Mouse (Mus musculus): ENCODE data around the gene Ddx49. TPM values are rescaled to one million over a fixed set of nuclear protein-coding genes. Genes with fewer than 3 reads are reported as not detected.
A peak's percentile ranks its signal among the peaks of the same experiment; 100 is the strongest.

The Ddx49 gene
- polyA plus RNA-seq, 1 experiment from 2014 or later: 58.9 TPM

DNA sequence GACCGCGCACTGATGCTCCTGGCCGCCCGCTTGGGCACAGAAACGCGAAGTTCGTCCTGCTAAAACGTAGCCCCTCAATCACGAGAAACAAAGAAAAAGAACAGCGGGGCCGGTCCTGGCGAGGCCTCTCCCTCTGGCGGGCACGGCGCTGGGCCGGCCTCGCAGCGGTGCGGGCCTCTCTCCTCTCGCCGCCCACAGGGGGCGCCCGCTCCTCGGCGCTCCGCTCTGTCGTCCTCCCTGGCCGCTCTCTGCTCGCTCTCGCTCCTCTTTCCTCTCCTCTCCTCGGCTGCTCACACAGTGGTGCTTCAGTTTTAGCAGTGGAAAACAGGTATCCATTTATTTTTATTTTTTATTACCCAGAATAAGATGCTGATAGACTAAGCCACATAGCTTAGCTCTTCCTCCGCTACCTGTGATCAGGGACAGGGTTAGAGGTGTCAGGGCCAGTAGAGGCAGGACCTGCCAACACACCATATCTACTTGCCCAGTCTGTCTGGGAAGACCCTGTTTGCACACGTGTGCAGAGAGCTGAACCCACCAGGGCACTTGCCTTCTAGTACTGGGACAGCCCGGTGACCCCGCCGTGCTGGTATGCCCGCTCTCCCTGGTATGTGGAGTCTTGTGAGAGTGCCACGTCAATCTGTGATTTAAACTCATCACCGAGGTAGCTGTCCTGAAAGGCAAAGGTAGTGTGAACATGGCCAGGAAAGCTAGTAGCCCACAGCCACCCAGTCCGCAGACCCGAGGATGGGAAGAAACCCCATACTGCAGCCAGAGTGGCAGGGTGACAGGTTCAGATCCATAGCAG lies 30.0 kb upstream of the Ddx49 start:
- Histone ChIP-seq H3K4me3 (peak overlapping the region; percentile 15), H3K9me3 (replicated peaks) (no peaks in the 10 kb centered on the region), H3K36me3 (peaks cover 76% of the 10 kb centered on the region), H3K27ac (peak overlapping the region; percentile 80), H3K27me3 (ENCODE audit: low read depth, poor library complexity, severe bottlenecking) (peaks cover 11% of the 10 kb centered on the region; the same call in 1 of the 2 replicates), H3K4me1 (peaks cover 42% of the 10 kb centered on the region)
- DNase-seq (ENCODE audit: low spot score): peak; percentile 87
- WGBS: 24% methylated on average over 41 of the region's 41 CpGs

DNA sequence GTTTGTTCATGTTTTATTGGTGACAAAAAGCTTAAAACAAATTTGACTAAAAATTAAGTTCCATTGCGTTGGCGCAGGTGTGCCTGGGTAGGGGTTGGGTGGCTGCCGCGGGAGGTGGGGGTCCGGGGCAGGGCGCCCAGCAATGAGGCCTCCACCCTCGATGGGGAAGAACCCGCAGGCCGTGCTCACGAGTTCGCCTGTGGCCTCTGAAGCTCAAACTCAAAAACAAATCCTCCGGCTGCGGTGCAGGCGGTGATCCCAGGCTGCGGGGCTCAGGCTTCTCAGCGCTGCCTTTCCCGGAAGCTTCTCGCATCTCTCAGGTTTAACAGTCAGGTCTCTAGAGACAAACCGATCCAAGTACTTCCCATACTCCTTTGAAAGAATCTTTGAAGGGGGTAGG lies 29.2 kb upstream of the Ddx49 start:
- Histone ChIP-seq H3K27ac (peak overlapping the region; percentile 57), H3K4me1 (peaks cover 42% of the 10 kb centered on the region), H3K9me3 (replicated peaks) (no peaks in the 10 kb centered on the region), H3K36me3 (peaks cover 71% of the 10 kb centered on the region), H3K4me3 (peak overlapping the region; percentile 39; the same call in 1 of the 2 replicates), H3K27me3 (ENCODE audit: low read depth, poor library complexity, severe bottlenecking) (peaks cover 11% of the 10 kb centered on the region; the same call in 1 of the 2 replicates)
- no peak for DNase-seq (ENCODE audit: low spot score)
- 72% methylated on average over 19 of the region's 19 CpGs for WGBS

DNA sequence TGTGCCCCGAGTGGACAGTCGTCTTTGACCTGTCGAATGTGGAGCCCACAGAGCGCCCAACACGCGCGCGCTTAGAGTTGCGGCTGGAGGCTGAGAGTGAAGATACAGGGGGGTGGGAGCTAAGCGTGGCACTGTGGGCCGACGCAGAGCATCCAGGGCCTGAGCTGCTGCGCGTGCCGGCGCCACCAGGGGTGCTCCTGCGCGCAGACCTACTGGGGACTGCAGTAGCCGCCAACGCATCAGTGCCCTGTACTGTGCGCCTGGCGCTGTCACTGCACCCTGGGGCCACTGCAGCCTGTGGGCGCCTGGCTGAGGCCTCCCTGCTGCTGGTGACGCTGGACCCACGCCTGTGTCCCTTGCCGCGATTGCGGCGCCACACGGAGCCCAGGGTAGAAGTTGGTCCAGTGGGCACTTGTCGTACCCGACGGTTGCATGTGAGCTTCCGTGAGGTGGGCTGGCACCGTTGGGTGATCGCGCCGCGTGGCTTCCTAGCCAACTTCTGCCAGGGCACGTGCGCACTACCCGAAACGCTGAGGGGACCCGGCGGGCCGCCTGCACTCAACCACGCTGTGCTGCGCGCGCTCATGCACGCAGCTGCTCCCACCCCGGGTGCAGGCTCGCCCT lies 28.6 kb upstream of the Ddx49 start:
- H3K9me3 ChIP-seq (replicated peaks): no peaks in the 10 kb centered on the region
- peak overlapping the region; percentile 82 for H3K27ac ChIP-seq
- no peak for DNase-seq (ENCODE audit: low spot score)
- H3K4me1 ChIP-seq: peaks cover 42% of the 10 kb centered on the region
- peaks cover 11% of the 10 kb centered on the region; the same call in 1 of the 2 replicates for H3K27me3 ChIP-seq (ENCODE audit: low read depth, poor library complexity, severe bottlenecking)
- H3K4me3 ChIP-seq: peak overlapping the region; percentile 39
- H3K36me3 ChIP-seq: peaks cover 64% of the 10 kb centered on the region
- WGBS: 25% methylated on average over 53 of the region's 53 CpGs

DNA sequence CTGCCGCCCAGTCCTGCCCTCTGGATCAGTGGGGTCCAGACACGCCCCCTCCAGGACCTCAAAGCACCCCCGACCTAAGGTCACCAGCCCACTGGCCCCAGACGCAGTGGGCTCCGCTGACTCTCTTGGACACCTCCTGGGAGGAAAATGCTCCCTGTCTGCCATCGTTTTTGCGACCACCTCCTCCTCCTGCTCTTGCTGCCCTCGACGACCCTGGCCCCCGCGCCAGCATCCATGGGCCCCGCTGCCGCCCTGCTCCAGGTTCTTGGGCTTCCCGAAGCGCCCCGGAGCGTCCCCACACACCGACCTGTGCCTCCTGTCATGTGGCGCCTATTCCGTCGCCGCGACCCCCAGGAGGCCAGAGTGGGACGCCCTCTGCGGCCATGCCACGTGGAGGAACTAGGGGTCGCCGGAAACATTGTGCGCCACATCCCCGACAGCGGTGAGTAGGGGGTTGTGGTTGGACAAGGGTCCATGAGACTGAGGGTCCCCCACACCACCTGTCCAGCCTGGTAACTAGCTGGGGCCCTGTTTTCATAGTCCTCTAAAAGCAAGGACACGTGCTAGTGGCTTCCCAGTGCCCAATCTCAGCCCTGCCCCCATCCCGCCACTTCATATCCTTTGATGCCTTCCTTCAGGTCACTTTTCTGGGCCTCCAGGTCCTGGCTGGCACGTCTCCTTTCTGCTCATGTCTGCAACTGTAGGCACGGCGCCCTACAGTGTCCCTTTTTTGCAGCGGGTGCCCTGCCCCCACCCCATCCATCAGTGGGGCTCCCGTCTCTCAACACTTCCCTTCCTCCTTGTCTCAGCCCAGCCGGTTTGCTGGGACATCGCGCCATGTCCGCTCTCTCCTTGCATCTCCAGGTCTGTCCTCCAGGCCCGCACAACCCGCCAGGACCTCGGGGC lies 27.8 kb upstream of the Ddx49 start:
- Histone ChIP-seq H3K27me3 (ENCODE audit: low read depth, poor library complexity, severe bottlenecking) (peaks cover 11% of the 10 kb centered on the region; the same call in 1 of the 2 replicates), H3K4me1 (peaks cover 42% of the 10 kb centered on the region), H3K36me3 (peaks cover 58% of the 10 kb centered on the region), H3K4me3 (peak overlapping the region; percentile 39), H3K27ac (peak overlapping the region; percentile 82), H3K9me3 (replicated peaks) (no peaks in the 10 kb centered on the region)
- peak; percentile 82 for DNase-seq (ENCODE audit: low spot score)
- 2% methylated on average over 45 of the region's 45 CpGs for WGBS

DNA sequence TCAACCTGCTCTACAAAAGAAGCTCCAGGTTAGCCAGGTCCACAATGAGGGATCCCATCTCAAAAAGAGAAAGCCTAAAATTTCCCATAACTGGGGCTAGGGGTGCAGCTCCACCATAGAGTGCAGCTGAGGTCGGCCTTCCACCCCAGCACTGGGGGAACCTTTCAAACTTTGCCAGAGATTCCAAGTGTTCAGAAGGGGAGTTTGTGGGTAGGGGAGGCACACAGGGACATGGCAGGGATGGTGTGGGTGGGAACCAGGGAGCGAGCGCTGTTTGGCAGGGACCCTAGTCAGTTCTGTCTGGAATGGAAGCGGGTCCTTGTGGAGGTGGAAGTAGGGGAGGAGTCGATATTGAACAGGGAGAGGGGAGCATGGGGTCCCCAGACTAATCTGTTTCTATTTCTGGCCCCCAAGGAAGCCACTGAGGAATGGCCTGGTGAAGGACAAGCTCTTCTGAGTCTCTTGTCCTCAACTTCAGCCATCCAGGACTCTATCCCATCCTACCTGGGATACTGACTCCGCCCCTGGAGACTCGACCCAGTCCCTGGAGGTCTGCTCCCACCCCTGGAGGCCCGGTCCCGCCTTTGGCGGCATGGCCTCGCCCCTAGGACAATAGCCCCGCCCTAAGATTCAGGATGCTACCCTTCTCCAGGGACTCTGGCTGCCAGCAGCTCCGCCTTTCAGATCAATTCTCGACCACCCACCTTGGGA lies 27.0 kb upstream of the Ddx49 start, which contains the start of gene Gdf1:
TSS of gene Gdf1 (plus strand) at position 694 of the 711 bp plus-strand sequence.
- H3K27ac ChIP-seq: peak within 1 kb of the TSS; percentile 82
- peak; percentile 62 for DNase-seq (ENCODE audit: low spot score)

DNA sequence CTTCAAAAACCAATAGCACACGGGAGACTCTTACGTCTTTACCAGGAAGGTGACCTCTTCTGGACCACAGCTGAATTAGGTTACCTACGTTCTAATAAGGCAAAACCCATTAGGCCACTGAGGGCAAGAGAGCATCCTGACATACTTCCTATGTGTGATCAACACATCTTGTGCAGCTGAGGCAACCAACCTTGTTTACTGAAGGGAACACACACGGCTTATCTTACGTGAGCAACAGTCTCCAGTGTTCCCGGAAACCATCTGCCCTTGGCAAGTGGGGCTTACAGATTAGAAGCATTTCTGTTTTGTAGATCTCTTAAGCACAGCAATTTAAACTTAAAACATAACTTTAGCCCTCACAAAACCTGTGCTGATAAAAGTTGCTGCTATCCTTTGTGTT lies 25.2 kb upstream of the Ddx49 start:
- Histone ChIP-seq H3K27ac (no peak overlapping the region), H3K9me3 (replicated peaks) (no peaks in the 10 kb centered on the region), H3K27me3 (ENCODE audit: low read depth, poor library complexity, severe bottlenecking) (peaks cover 11% of the 10 kb centered on the region; the same call in 1 of the 2 replicates), H3K36me3 (peaks cover 40% of the 10 kb centered on the region), H3K4me3 (no peak overlapping the region), H3K4me1 (peaks cover 43% of the 10 kb centered on the region)
- no peak for DNase-seq (ENCODE audit: low spot score)
- WGBS: 93% methylated on average over 6 of the region's 6 CpGs

More for the DNA sequence above, 27.0 kb upstream of the Ddx49 start, which contains the start of gene Gdf1:
- Histone ChIP-seq H3K4me3 (peak within 1 kb of the TSS; percentile 39), H3K4me1 (peaks cover 42% of the 10 kb centered on the region), H3K36me3 (peaks cover 54% of the 10 kb centered on the region), H3K9me3 (replicated peaks) (no peaks in the 10 kb centered on the region), H3K27me3 (ENCODE audit: low read depth, poor library complexity, severe bottlenecking) (peaks cover 11% of the 10 kb centered on the region; the same call in 1 of the 2 replicates)
- WGBS: 20% methylated on average over 14 of the region's 14 CpGs

DNA sequence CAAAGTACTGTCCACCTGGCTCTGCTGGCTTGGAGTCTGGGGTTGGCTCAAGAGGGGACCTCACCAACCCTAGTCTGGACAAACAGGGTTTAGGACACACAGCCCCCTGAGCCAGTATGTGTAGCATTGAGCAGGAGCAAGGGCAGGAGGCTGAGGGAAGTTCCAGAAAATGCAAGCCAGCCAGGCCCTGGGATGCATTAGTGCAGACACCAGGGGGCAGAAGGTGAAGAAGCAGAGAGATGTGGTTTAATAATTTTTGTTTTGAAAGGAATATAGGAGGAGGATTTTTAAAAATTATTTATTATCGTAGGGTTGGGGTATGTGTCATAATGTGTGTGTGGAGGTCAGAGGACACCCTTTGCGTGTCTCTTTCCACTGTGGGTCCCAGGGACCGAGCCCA lies 21.4 kb upstream of the Ddx49 start:
- H3K4me3 ChIP-seq: no peak overlapping the region
- H3K9me3 ChIP-seq (replicated peaks): no peaks in the 10 kb centered on the region
- peaks cover 18% of the 10 kb centered on the region for H3K36me3 ChIP-seq
- 87% methylated on average over 3 of the region's 3 CpGs for WGBS
- DNase-seq (ENCODE audit: low spot score): no peak
- 0 out of 2 replicates have a peak overlapping the region, but pooled peaks have one; percentile 28 for H3K27ac ChIP-seq
- H3K27me3 ChIP-seq (ENCODE audit: low read depth, poor library complexity, severe bottlenecking): no peaks in the 10 kb centered on the region
- peaks cover 7% of the 10 kb centered on the region for H3K4me1 ChIP-seq

DNA sequence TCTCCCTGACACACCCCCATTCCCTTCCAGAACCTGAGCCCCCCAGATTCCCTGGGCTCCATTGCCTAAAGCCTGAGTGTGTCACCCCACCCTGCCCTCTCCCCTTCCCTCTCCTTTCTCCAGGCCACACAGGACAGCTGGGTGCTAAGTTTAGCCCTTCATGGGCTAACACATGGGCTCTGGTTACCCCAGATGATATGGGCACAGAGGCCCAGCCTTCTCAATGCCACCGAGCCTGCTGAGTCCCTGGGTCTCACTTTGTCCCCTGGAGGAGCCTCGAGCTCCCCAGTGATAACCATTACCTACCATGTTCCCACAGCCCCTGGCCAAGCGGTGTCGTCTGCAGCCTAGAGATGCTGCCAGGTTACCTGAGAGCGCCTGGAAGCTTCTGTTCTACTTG lies 15.6 kb upstream of the Ddx49 start:
- no peak for DNase-seq (ENCODE audit: low spot score)
- H3K27ac ChIP-seq: peak overlapping the region; percentile 59
- 87% methylated on average over 5 of the region's 5 CpGs for WGBS
- no peaks in the 10 kb centered on the region for H3K9me3 ChIP-seq (replicated peaks)
- H3K36me3 ChIP-seq: peaks cover 16% of the 10 kb centered on the region
- H3K27me3 ChIP-seq (ENCODE audit: low read depth, poor library complexity, severe bottlenecking): peaks cover 4% of the 10 kb centered on the region; the same call in 1 of the 2 replicates
- peaks cover 33% of the 10 kb centered on the region for H3K4me1 ChIP-seq
- peak overlapping the region; percentile 66; the same call in 1 of the 2 replicates for H3K4me3 ChIP-seq

DNA sequence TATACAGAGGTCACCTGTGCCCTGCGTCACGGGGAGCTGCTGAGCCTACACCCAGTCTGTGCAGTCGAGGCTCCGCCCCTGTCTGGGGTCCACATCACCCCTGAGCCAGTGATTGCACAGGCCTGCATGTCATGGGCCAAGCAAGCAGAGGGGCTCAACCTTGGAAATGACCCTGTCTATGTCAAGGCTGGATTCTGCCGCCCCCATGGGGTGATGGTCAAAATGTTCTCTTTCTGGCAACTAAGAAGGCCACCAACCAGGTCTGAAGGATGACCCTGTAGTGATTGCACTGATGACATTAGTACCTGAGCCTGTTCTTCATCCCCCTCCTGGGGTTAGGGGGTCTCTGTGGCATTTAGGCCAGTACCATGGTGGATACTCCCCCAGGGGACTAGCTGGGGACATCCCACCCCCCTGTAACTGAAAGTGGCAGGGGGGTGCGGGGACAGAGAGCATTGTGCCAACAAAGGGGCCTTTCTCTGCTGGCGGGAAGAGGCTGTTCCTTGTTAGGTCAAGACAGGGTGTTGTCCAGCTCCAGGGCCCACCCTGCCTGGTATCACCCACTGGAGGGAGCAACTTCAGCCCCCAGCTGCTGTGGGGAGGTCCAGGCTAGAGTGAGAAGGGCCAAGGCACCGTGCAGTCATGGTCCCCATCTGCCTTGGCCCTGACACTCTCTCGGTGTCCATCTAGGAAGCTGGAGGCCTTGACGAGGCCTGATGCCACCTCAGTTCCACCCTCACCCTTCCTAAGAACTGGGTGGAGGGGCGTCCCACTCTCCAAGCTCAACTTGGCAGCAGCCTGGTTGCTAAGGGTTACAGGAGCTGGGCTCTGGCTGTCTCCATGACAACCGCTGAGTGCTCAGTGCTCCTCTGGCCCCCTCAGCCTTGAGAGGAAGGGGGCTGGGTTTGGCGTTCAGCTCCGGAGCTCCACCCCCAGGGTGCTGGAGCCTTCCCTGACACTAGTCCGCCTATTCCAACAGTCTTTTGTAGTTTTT lies 14.5 kb upstream of the Ddx49 start:
- WGBS: 16% methylated on average over 15 of the region's 15 CpGs
- Histone ChIP-seq H3K9me3 (replicated peaks) (no peaks in the 10 kb centered on the region), H3K4me1 (peaks cover 33% of the 10 kb centered on the region), H3K27me3 (ENCODE audit: low read depth, poor library complexity, severe bottlenecking) (peaks cover 4% of the 10 kb centered on the region; the same call in 1 of the 2 replicates), H3K36me3 (peaks cover 26% of the 10 kb centered on the region), H3K27ac (peak overlapping the region; percentile 83), H3K4me3 (peak overlapping the region; percentile 66)
- peak; percentile 70 for DNase-seq (ENCODE audit: low spot score)

DNA sequence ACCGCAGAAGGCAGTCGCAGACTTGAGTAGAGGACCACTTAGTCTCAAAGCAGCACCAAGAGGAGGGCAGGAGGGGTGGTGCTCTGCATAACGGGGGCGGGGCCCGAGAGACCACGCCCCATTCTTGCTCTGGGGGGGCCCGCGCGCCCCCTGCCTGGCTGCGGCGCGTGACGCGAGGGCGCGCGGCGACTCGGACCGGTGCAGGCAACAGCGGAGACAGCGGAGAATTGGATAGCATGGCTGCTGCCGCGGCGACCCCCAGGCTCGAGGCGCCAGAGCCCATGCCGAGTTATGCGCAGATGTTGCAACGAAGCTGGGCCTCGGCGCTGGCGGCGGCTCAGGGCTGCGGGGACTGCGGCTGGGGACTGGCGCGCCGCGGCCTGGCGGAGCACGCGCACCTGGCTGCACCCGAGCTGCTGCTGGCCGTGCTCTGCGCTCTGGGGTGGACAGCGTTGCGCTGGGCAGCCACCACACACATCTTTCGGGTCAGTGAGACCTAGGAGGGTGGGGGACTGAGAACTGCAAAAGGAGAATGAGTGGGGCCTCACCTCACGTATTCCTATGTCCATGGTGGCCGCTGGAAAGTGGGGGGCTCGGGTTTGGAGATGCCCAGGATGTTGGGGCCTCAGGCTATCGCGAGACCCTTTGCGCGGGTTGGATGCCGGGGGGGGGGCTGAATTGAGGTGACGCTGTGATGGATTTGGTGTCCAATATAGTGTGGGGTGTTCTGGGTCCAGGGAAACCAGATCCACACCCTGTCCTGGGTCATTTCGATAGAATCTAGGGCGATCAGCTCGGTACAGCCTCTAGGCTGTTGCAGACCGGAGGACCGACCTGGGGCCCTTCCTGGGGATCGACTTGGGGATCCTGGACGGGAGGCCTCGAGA lies 13.6 kb upstream of the Ddx49 start, which contains the start of gene Cers1:
TSS of gene Cers1 (plus strand) at position 152 of the 887 bp plus-strand sequence.
- Histone ChIP-seq H3K27me3 (ENCODE audit: low read depth, poor library complexity, severe bottlenecking) (peaks cover 4% of the 10 kb centered on the region; the same call in 1 of the 2 replicates), H3K4me1 (peaks cover 33% of the 10 kb centered on the region), H3K36me3 (peaks cover 36% of the 10 kb centered on the region), H3K27ac (peak within 1 kb of the TSS; percentile 83), H3K4me3 (peak within 1 kb of the TSS; percentile 66), H3K9me3 (replicated peaks) (no peaks in the 10 kb centered on the region)
- DNase-seq (ENCODE audit: low spot score): peak; percentile 82
- 2% methylated on average over 66 of the region's 66 CpGs for WGBS
